In genomic region chr11:76201761-76202674, GRCm38 (mm10) we compare ENCODE assay signal across 8 mouse cellular contexts. TPM values are rescaled to one million over a fixed set of nuclear protein-coding genes. Genes with fewer than 3 reads are reported as not detected.
DNase-seq lines count a peak whose midpoint lies in the region; ATAC-seq lines count a peak whose summit lies in the region.

No protein-coding gene starts in this region.

- no peaks in the 10 kb centered on the region for H3K9me3 ChIP-seq in megakaryocyte, embryonic 14.5 days

- peaks cover 15% of the 10 kb centered on the region for H3K36me3 ChIP-seq in megakaryocyte, embryonic 14.5 days (replicated peaks; ENCODE audit: low read length)

- intact Hi-C loops in gastrocnemius, postnatal 14 days (cut with DNase I; ENCODE audit: low total_unique reads) = no loop called here
- intact Hi-C loops in left cerebral cortex, postnatal 10 days (cut with DNase I) = no loop called here

- ATAC-seq in inflammation-experienced regulatory T-cells, adult 6 months = peak; percentile 74

- DNase-seq in adipocyte (ENCODE audit: low spot score) = peak; percentile 48
- peak; percentile 87 for DNase-seq in embryo, embryonic 10.5 days (ENCODE audit: low spot score)
- DNase-seq in gastrocnemius, postnatal 14 days = peak; percentile 90
- DNase-seq in left cerebral cortex, postnatal 10 days (ENCODE audit: extremely low spot score in 1 of 2, low spot score in 2 of 2) = peak; percentile 68 to 93
- peak; percentile 89 for DNase-seq in right cerebral cortex, adult 18-20 months
- DNase-seq in urinary bladder, postnatal 10 days (ENCODE audit: low spot score) = peak; percentile 40

- H3K4me3 ChIP-seq in megakaryocyte, embryonic 14.5 days (replicated peaks) = peak overlapping the region; percentile 94

- H3K27me3 ChIP-seq in megakaryocyte, embryonic 14.5 days (replicated peaks) = peaks cover 35% of the 10 kb centered on the region

- peaks cover 39% of the 10 kb centered on the region for H3K4me1 ChIP-seq in megakaryocyte, embryonic 14.5 days

RNA-seq across cellular contexts. Expression of gene Dbil5, which starts 15.4 kb away (rescaled TPM):
- total RNA-seq in gastrocnemius, postnatal 14 days (2021) = under 1 TPM in 1 of 2 experiments, not detected in 1; 0.42 TPM
- polyA plus RNA-seq in inflammation-experienced regulatory T-cells, adult 6 months (2017; shearing (Covaris generic)) = 1 to 10 TPM in 1 of 3 experiments, not detected in 2; 1.0 TPM
- total RNA-seq in left cerebral cortex, postnatal 10 days (2021) = under 1 TPM; 0.64 to 0.67 TPM
- 3.2 TPM in 1 of 2 replicates, not detected in the other for polyA plus RNA-seq in megakaryocyte, embryonic 14.5 days (2012; ENCODE audit: insufficient read depth, low replicate concordance)

RNA-seq across cellular contexts. Expression of gene Gemin4, which starts 15.4 kb away (rescaled TPM):
- 1 to 10 TPM; 1.9 to 2.9 TPM for total RNA-seq in gastrocnemius, postnatal 14 days (2021)
- polyA plus RNA-seq in inflammation-experienced regulatory T-cells, adult 6 months (2017; shearing (Covaris generic)) = 10 to 100 TPM in 2 of 3 experiments, 1 to 10 TPM in 1; 8.3 to 13.4 (median 11.0) TPM
- total RNA-seq in left cerebral cortex, postnatal 10 days (2021) = 10 to 100 TPM in 1 of 2 experiments, 1 to 10 TPM in 1; 6.9 to 10.4 TPM
- polyA plus RNA-seq in megakaryocyte, embryonic 14.5 days (2012; ENCODE audit: insufficient read depth, low replicate concordance) = 1.0 TPM in 1 of 2 replicates, not detected in the other

RNA-seq across cellular contexts. Expression of gene Fam57a, which starts 22.5 kb away (rescaled TPM):
- total RNA-seq in gastrocnemius, postnatal 14 days (2021) = 1 to 10 TPM; 4.0 to 5.0 TPM
- 1 to 10 TPM; 2.5 to 4.5 (median 3.6) TPM for polyA plus RNA-seq in inflammation-experienced regulatory T-cells, adult 6 months (2017; shearing (Covaris generic))
- 10 to 100 TPM; 15.4 to 17.0 TPM for total RNA-seq in left cerebral cortex, postnatal 10 days (2021)
- 3.4 TPM in 1 of 2 replicates, not detected in the other for polyA plus RNA-seq in megakaryocyte, embryonic 14.5 days (2012; ENCODE audit: insufficient read depth, low replicate concordance)

RNA-seq across cellular contexts. Expression of gene Vps53, which starts 22.6 kb away (rescaled TPM):
- 10 to 100 TPM; 23.8 to 26.4 TPM for total RNA-seq in gastrocnemius, postnatal 14 days (2021)
- 10 to 100 TPM; 41.0 to 62.8 (median 49.8) TPM for polyA plus RNA-seq in inflammation-experienced regulatory T-cells, adult 6 months (2017; shearing (Covaris generic))
- total RNA-seq in left cerebral cortex, postnatal 10 days (2021) = 10 to 100 TPM; 74.5 to 82.5 TPM
- 8.8 and 34.4 TPM in 2 replicates for polyA plus RNA-seq in megakaryocyte, embryonic 14.5 days (2012; ENCODE audit: insufficient read depth, low replicate concordance)

RNA-seq across cellular contexts. Expression of gene Mrm3, which starts 41.5 kb away (rescaled TPM):
- total RNA-seq in gastrocnemius, postnatal 14 days (2021) = 10 to 100 TPM; 13.4 to 14.4 TPM
- polyA plus RNA-seq in inflammation-experienced regulatory T-cells, adult 6 months (2017; shearing (Covaris generic)) = 10 to 100 TPM in 2 of 3 experiments, 1 to 10 TPM in 1; 9.4 to 14.2 (median 12.9) TPM
- total RNA-seq in left cerebral cortex, postnatal 10 days (2021) = 10 to 100 TPM; 17.4 to 17.6 TPM
- 5.5 TPM in 1 of 2 replicates, not detected in the other for polyA plus RNA-seq in megakaryocyte, embryonic 14.5 days (2012; ENCODE audit: insufficient read depth, low replicate concordance)

Comparison
In these comparisons a context has a peak if more than half of its experiments do, and no peak if none do; other contexts are left out.
1. Peak in every context shown above with its lines: DNase-seq, ATAC-seq and H3K4me3 ChIP-seq.
2. DNase-seq: peak in every context shown above with its lines; median percentile 90 in gastrocnemius, postnatal 14 days; 89 in right cerebral cortex, adult 18-20 months; 87 in embryo, embryonic 10.5 days; 80 in left cerebral cortex, postnatal 10 days; 48 in adipocyte; 40 in urinary bladder, postnatal 10 days.